In genomic region chr4:127167731-127168130, GRCm38 (mm10) we compare ENCODE assay signal across 10 mouse cellular contexts. TPM values are rescaled to one million over a fixed set of nuclear protein-coding genes. Genes with fewer than 3 reads are reported as not detected.
DNase-seq lines count a peak whose midpoint lies in the region; ATAC-seq and TF ChIP-seq lines count a peak whose summit lies in the region.
"Had no signal": no experiment of that assay in that cellular context is flagged by ENCODE, and none has a peak within 500 bp of the region (broad histone marks: within the 10 kb centered on the region; RNA-seq: fewer than 3 reads in every experiment).

No protein-coding gene starts in this region.

- no peak overlapping the region for H3K27ac ChIP-seq in heart, embryonic 12.5 days (ENCODE audit: poor library complexity, severe bottlenecking)
- no peak overlapping the region for H3K27ac ChIP-seq in ES-E14 (ENCODE audit: insufficient read depth, low read depth, low read length, poor library complexity, severe bottlenecking)
- H3K27ac ChIP-seq in forebrain, embryonic 15.5 days (replicated peaks): no peak overlapping the region
- no peak overlapping the region for H3K27ac ChIP-seq in midbrain, embryonic 10.5 days (replicated peaks)
- H3K27ac ChIP-seq: macrophage had no signal

- in situ Hi-C loops in ES-E14 (cut with MboI; ENCODE audit: low sequenced_read_pairs in 2 of 2, unreplicated experiment in 2 of 2): no loop called here

- WGBS in heart, embryonic 12.5 days: 17% methylated on average over 8 of the region's 8 CpGs
- WGBS in forebrain, embryonic 15.5 days: 12% methylated on average over 8 of the region's 8 CpGs
- WGBS in midbrain, embryonic 10.5 days: 24% methylated on average over 8 of the region's 8 CpGs

- H3K4me1 ChIP-seq in heart, embryonic 12.5 days (replicated peaks): peaks cover 16% of the 10 kb centered on the region
- peaks cover 2 to 11% of the 10 kb centered on the region in 2 experiments; a peak in 3 of 4 replicates for H3K4me1 ChIP-seq in ES-E14 (ENCODE audit: control insufficient read depth in 2 of 2, insufficient read depth in 2 of 2, low read length in 2 of 2, poor library complexity in 1 of 2)
- H3K4me1 ChIP-seq in forebrain, embryonic 15.5 days: peaks cover 43% of the 10 kb centered on the region
- peaks cover 29% of the 10 kb centered on the region for H3K4me1 ChIP-seq in midbrain, embryonic 10.5 days

- H3K4me3 ChIP-seq in heart, embryonic 12.5 days: peak overlapping the region; percentile 77
- H3K4me3 ChIP-seq in ES-E14 (ENCODE audit: insufficient read depth in 1 of 2, low read depth in 1 of 2, low read length in 2 of 2, poor library complexity in 1 of 2, severe bottlenecking in 1 of 2): peak overlapping the region; percentile 81 to 88
- peak overlapping the region; percentile 68 for H3K4me3 ChIP-seq in forebrain, embryonic 15.5 days
- H3K4me3 ChIP-seq in midbrain, embryonic 10.5 days: peak overlapping the region; percentile 88

- peak overlapping the region; percentile 100 for H3K4me2 ChIP-seq in heart, embryonic 12.5 days
- H3K4me2 ChIP-seq in forebrain, embryonic 15.5 days (replicated peaks): peak overlapping the region; percentile 96

- no peaks in the 10 kb centered on the region for H3K36me3 ChIP-seq in heart, embryonic 12.5 days
- no peaks in the 10 kb centered on the region for H3K36me3 ChIP-seq in ES-E14 (ENCODE audit: control insufficient read depth, insufficient read depth, low read length, poor library complexity, severe bottlenecking)
- H3K36me3 ChIP-seq in forebrain, embryonic 15.5 days: no peaks in the 10 kb centered on the region
- no peaks in the 10 kb centered on the region for H3K36me3 ChIP-seq in midbrain, embryonic 10.5 days

- DNase-seq in heart, postnatal 36 days: no peak
- DNase-seq in ES-E14 (ENCODE audit: low read depth, low spot score): no peak
- DNase-seq in midbrain, embryonic 10.5 days (ENCODE audit: low spot score): no peak
- no peak for DNase-seq in retina, embryonic 14.5 days (ENCODE audit: low spot score)
- DNase-seq in spleen, postnatal 10 days (ENCODE audit: low spot score in 2 of 2): no peak
- no peak for DNase-seq in retina, postnatal 1 day

- intact Hi-C loops in heart, postnatal 36 days (cut with DNase I): no loop called here

- H3K9ac ChIP-seq in heart, embryonic 12.5 days: no peak overlapping the region
- peak overlapping the region; percentile 5; the same call in 1 of the 2 replicates for H3K9ac ChIP-seq in ES-E14 (ENCODE audit: insufficient read depth, low read depth, low read length, poor library complexity, severe bottlenecking)
- peak overlapping the region; percentile 65; the same call in 1 of the 2 replicates for H3K9ac ChIP-seq in forebrain, embryonic 15.5 days (replicated peaks)

- H3K9me3 ChIP-seq in heart, embryonic 12.5 days (replicated peaks): no peaks in the 10 kb centered on the region
- no peaks in the 10 kb centered on the region for H3K9me3 ChIP-seq in ES-E14 (ENCODE audit: control insufficient read depth, insufficient read depth, low read depth, low read length)
- H3K9me3 ChIP-seq in forebrain, embryonic 15.5 days: no peaks in the 10 kb centered on the region
- no peaks in the 10 kb centered on the region for H3K9me3 ChIP-seq in midbrain, embryonic 10.5 days (replicated peaks)

- no peak for ATAC-seq in heart, embryonic 12.5 days (ENCODE audit: insufficient number of reproducible peaks, low FRiP score)
- ATAC-seq in forebrain, embryonic 15.5 days (replicated peaks): no peak

- H3K27me3 ChIP-seq in heart, embryonic 12.5 days (replicated peaks): peaks cover 69% of the 10 kb centered on the region
- H3K27me3 ChIP-seq in forebrain, embryonic 15.5 days: no peaks in the 10 kb centered on the region; the same call in 1 of the 2 replicates
- peaks cover 58% of the 10 kb centered on the region for H3K27me3 ChIP-seq in midbrain, embryonic 10.5 days (ENCODE audit: low read depth, poor library complexity, severe bottlenecking)

TF ChIP-seq in ES-E14, 5 proteins besides CTCF, POLR2A, EP300 and RAD21:
- TF ChIP-seq MAFK (IDR thresholded peaks at IDR 0.05; ENCODE audit: insufficient read depth, low read depth, low read length) (no peak), ZC3H11A (IDR thresholded peaks at IDR 0.05; ENCODE audit: borderline replicate concordance, low read depth, low read length) (no peak), HCFC1 (IDR thresholded peaks at IDR 0.05; ENCODE audit: borderline replicate concordance, insufficient read depth, low read length) (no peak), ZNF384 (IDR thresholded peaks at IDR 0.05; ENCODE audit: low read depth, low read length) (no peak), CHD2 (IDR thresholded peaks at IDR 0.05; ENCODE audit: low read depth, low read length) (no peak)

RNA-seq across cellular contexts. Expression of gene Dlgap3, which starts 1.3 kb away (rescaled TPM):
- polyA plus RNA-seq in heart, embryonic 12.5 days (2016; fragmentation: Nextera tagmentation; extraction: Ambion mirVana): 0.73 and 0.95 TPM in 2 replicates
- total RNA-seq in heart, postnatal 36 days (2021): under 1 TPM; 0.22 to 0.25 TPM
- total RNA-seq in ES-E14 (2012; rRNA removed): 8.8 and 14.1 TPM in 2 replicates
- polyA plus RNA-seq in forebrain, embryonic 15.5 days (2015; fragmentation: Nextera tagmentation; extraction: Ambion mirVana): 11.6 and 12.5 TPM in 2 replicates
- polyA plus RNA-seq in midbrain, embryonic 10.5 days (2016; fragmentation: Nextera tagmentation; extraction: Ambion mirVana): 1.9 and 2.8 TPM in 2 replicates
- total RNA-seq: hematopoietic stem cell, adult 5-6 weeks had no signal
- polyA plus RNA-seq: macrophage had no signal

RNA-seq across cellular contexts. Expression of gene Tmem35b, which starts 44.2 kb away (rescaled TPM):
- polyA plus RNA-seq in heart, embryonic 12.5 days (2016; fragmentation: Nextera tagmentation; extraction: Ambion mirVana): 13.7 and 14.9 TPM in 2 replicates
- 1 to 10 TPM; 1.8 to 2.0 TPM for total RNA-seq in heart, postnatal 36 days (2021)
- 3.7 and 4.8 TPM in 2 replicates for total RNA-seq in ES-E14 (2012; rRNA removed)
- 13.1 and 14.2 TPM in 2 replicates for polyA plus RNA-seq in forebrain, embryonic 15.5 days (2015; fragmentation: Nextera tagmentation; extraction: Ambion mirVana)
- polyA plus RNA-seq in midbrain, embryonic 10.5 days (2016; fragmentation: Nextera tagmentation; extraction: Ambion mirVana): 15.3 and 20.1 TPM in 2 replicates
